Mouse (Mus musculus) cortical plate, adult 2 months (tissue): ENCODE data around the gene Pglyrp4.

Source experiments
- CTCF ChIP-seq: fragments of 200-500 bp; IDR thresholded peaks from 2 replicates; pipeline ENCODE4 v1.5.1; 2011; ENCODE audit warnings: mild to moderate bottlenecking, control low read depth, low read length; ENCODE audit not compliant: insufficient read depth; ENCODE audit errors: extremely low read depth
- POLR2A ChIP-seq: fragments of 200-500 bp; IDR thresholded peaks from 2 replicates; pipeline ENCODE4 v1.6.1; 2011; ENCODE audit warnings: mild to moderate bottlenecking, low read length, control low read depth; ENCODE audit not compliant: insufficient read depth; ENCODE audit errors: extremely low read depth

DNA sequence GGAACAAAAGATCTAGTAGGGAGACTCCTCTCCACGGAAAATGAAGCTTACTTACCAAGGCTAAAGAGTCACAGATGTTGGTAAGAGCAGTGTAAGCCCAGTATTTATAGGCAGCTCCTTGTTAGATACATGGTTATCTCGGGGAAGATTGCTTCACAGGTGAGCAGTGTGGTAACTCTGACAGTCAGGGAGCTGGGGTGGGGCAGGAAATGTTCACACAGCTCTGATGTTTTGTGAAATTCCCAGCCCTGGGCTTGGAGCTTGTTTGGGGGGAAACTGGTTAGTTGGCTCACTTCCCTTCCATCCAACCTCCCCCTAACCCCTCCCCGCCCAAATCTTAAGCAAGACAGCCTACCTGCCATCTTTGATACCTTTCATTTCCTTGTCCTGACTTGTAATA, 31.1 kb upstream of the Pglyrp4 start, which contains the start of gene S100a9:
- no peak for TF ChIP-seq CTCF
- no peak for TF ChIP-seq POLR2A
